Mouse (Mus musculus) bone marrow, adult 2 months (tissue): Measurements from ENCODE around the gene Slc22a14.

Experiments
- CTCF ChIP-seq: fragments of 200-500 bp; IDR thresholded peaks from 2 replicates; pipeline ENCODE4 v1.5.1; 2011; ENCODE audit warnings: low read length, control low read depth; ENCODE audit not compliant: control insufficient read depth, insufficient read depth
- POLR2A ChIP-seq: fragments of 200-500 bp; IDR thresholded peaks from 2 replicates; pipeline ENCODE4 v1.6.1; 2011; ENCODE audit warnings: low read depth, mild to moderate bottlenecking, control low read depth, low read length, borderline replicate concordance; ENCODE audit not compliant: control insufficient read depth

- TF ChIP-seq POLR2A (no peak), CTCF (no peak)
Measured at GRCm38 (mm10) chr9:119142066-119142465, 223.3 kb downstream of the Slc22a14 start.
